9 mouse cellular contexts compared by ENCODE assay signal in the genomic region with DNA sequence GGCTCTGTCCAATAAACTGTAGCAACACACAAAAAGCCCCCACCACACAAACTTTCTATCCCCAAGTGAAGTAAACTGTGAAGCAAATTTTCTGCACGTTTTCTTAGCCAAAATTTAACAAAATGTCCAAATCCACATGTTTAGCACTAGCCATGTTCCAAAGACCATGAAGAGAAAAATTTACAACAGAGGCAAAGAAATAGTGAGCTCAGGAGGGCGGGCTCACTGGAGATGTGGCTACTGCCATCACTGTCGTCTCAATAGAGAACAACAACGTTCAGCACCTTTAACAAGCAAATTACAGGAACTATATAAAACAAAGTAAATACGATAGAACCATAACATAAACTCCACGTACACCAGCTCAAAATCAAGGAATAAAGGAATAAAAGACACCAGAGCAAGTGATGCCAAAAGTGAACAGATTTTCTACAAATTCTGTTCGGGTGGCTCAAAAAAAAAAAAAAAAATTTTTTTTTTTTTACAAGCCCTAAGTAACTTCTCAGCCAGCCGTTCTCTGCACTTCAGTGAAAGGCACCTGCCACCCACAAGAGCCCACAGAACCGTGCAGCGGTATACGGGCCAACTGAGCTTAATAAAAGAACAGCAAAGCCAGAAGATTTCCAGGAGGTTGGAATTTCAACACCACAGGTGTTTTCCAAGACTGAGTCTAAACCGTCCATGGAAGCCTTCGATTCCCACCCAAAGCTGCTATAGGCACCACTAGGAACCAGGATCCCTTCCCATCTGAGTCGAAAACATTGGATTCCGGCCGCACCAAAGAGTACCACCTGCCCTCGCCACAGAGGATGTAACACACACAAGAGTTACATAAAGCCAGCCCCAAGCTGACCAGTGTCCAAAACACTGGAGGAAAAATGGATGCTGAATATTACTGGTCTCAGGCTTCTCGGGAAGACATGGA. TPM values are rescaled to one million over a fixed set of nuclear protein-coding genes. Genes with fewer than 3 reads are reported as not detected.
DNase-seq lines count a peak whose midpoint lies in the region; ATAC-seq lines count a peak whose summit lies in the region.
"Had no signal": no experiment of that assay in that cellular context is flagged by ENCODE, and none has a peak within 500 bp of the region (broad histone marks: within the 10 kb centered on the region; RNA-seq: fewer than 3 reads in every experiment).

No protein-coding gene starts in this region.

- DNase-seq in heart, embryonic 10.5 days (ENCODE audit: low spot score): peak; percentile 4
- no peak for DNase-seq in heart, postnatal 10 days
- peak; percentile 83 for DNase-seq in cerebellum, adult 9-11 months
- peak; percentile 15 for DNase-seq in lung, postnatal 36 days
- no peak for DNase-seq in embryo, embryonic 10 days (ENCODE audit: low spot score)
- no peak for DNase-seq in right cerebral cortex, postnatal 14 days

- no peaks in the 10 kb centered on the region for H3K27me3 ChIP-seq in heart, embryonic 10.5 days (ENCODE audit: insufficient read depth, poor library complexity, severe bottlenecking)
- no peaks in the 10 kb centered on the region for H3K27me3 ChIP-seq in hindbrain, embryonic 13.5 days
- H3K27me3 ChIP-seq: Patski had no signal

- H3K36me3 ChIP-seq in heart, embryonic 10.5 days: no peaks in the 10 kb centered on the region
- no peaks in the 10 kb centered on the region for H3K36me3 ChIP-seq in hindbrain, embryonic 13.5 days

- ATAC-seq in hindbrain, embryonic 13.5 days (ENCODE audit: low FRiP score): no peak
- no peak for ATAC-seq in inflammation-experienced regulatory T-cells, adult 6 months
- ATAC-seq: Patski had no signal

- H3K4me2 ChIP-seq in hindbrain, embryonic 13.5 days: peak overlapping the region; percentile 83

- peak overlapping the region; percentile 91 for H3K4me3 ChIP-seq in heart, embryonic 10.5 days
- peak overlapping the region; percentile 93 for H3K4me3 ChIP-seq in hindbrain, embryonic 13.5 days

- 38% methylated on average over 18 of the region's 18 CpGs for WGBS in heart, embryonic 10.5 days
- 21% methylated on average over 18 of the region's 18 CpGs for WGBS in hindbrain, embryonic 13.5 days

- intact Hi-C loops in heart, postnatal 10 days (cut with DNase I): loop anchor here (2.0 to 5.0 kb wide), 3 partner anchors 68 to 236 kb away; no protein-coding TSS in a partner anchor

- peak overlapping the region; percentile 100 for H3K27ac ChIP-seq in heart, embryonic 10.5 days
- peak overlapping the region; percentile 100 for H3K27ac ChIP-seq in hindbrain, embryonic 13.5 days

- H3K9me3 ChIP-seq in heart, embryonic 10.5 days: no peaks in the 10 kb centered on the region
- H3K9me3 ChIP-seq in hindbrain, embryonic 13.5 days: no peaks in the 10 kb centered on the region

- peak overlapping the region; percentile 100 for H3K9ac ChIP-seq in hindbrain, embryonic 13.5 days

- H3K4me1 ChIP-seq in heart, embryonic 10.5 days: peaks cover 46% of the 10 kb centered on the region
- peaks cover 49% of the 10 kb centered on the region for H3K4me1 ChIP-seq in hindbrain, embryonic 13.5 days (replicated peaks)

RNA-seq across cellular contexts. Expression of gene Arhgap21, which starts 2.2 kb away (rescaled TPM):
- 15.2 and 18.7 TPM in 2 replicates for polyA plus RNA-seq in heart, embryonic 10.5 days (2016; fragmentation: Nextera tagmentation; extraction: Ambion mirVana)
- 100 to 1,000 TPM; 105 to 112 TPM for total RNA-seq in heart, postnatal 10 days (2021)
- 35.6 and 41.1 TPM in 2 replicates for polyA plus RNA-seq in hindbrain, embryonic 13.5 days (2015; fragmentation: Nextera tagmentation; extraction: Ambion mirVana)
- 1 to 10 TPM; 1.2 to 2.2 (median 1.3) TPM for polyA plus RNA-seq in inflammation-experienced regulatory T-cells, adult 6 months (2017; shearing (Covaris generic))

Comparison
In these comparisons a context has a peak if more than half of its experiments do, and no peak if none do; other contexts are left out.
1. DNase-seq: peak in heart, embryonic 10.5 days (single experiment), cerebellum, adult 9-11 months (single experiment) and lung, postnatal 36 days (single experiment); none in heart, postnatal 10 days (0 of 2), embryo, embryonic 10 days (single experiment) and right cerebral cortex, postnatal 14 days (single experiment).